Mouse (Mus musculus) bone marrow macrophage, adult 2 months (primary cell): ENCODE data around the gene Cars2.

Experiments used
- CTCF ChIP-seq: IDR thresholded peaks from 2 replicates; pipeline ENCODE4 v1.5.1; 2012; ENCODE audit warnings: low read depth, mild to moderate bottlenecking, low read length, moderate library complexity
- POLR2A ChIP-seq: IDR thresholded peaks from 2 replicates; pipeline ENCODE4 v1.6.1; 2012; ENCODE audit warnings: mild to moderate bottlenecking, low read depth, low read length, borderline replicate concordance

- TF ChIP-seq CTCF: no peak
- TF ChIP-seq POLR2A: no peak
These were observed 6.3 kb upstream of the Cars2 start for GRCm38 (mm10) chr8:11556691-11557423.
